Mouse (Mus musculus): ENCODE measurements around the gene Ovca2. TPM values are rescaled to one million over a fixed set of nuclear protein-coding genes. Genes with fewer than 3 reads are reported as not detected.
A peak's percentile ranks its signal among the peaks of the same experiment; 100 is the strongest.
"Not testable (repeated sequence)": the region's sequence is repeated elsewhere in the genome, so short reads cannot be mapped to it uniquely, and the experiment has no call there.

Ovca2 gene
- polyA plus RNA-seq, 1 experiment from 2014 or later = 18.4 TPM

GRCm38 (mm10) chr11:75178011-75178410 is 624 bp downstream of the Ovca2 start:
- Histone ChIP-seq H3K4me1 (ENCODE audit: control insufficient read depth, insufficient read depth, low read length) (peaks cover 20% of the 10 kb centered on the region), H3K9me3 (replicated peaks; ENCODE audit: control insufficient read depth, low read length) (no peaks in the 10 kb centered on the region), H3K27me3 (ENCODE audit: control insufficient read depth, insufficient read depth, low read length) (peaks cover 1% of the 10 kb centered on the region; the same call in 1 of the 2 replicates), H3K9ac (ENCODE audit: low read length) (peak overlapping the region; percentile 84), H3K4me2 (ENCODE audit: low read depth, low read length) (peak overlapping the region; percentile 78), H3K4me3 (ENCODE audit: low read length) (peak overlapping the region; percentile 72), H3K36me3 (ENCODE audit: control insufficient read depth, insufficient read depth) (peaks cover 11% of the 10 kb centered on the region), H3K27ac (ENCODE audit: low read length) (peak overlapping the region; percentile 53)
- 45% methylated on average over 12 of the region's 12 CpGs for WGBS
- ATAC-seq (replicated peaks; ENCODE audit: extremely low read depth, insufficient read depth, low FRiP score) = no peak

- peaks cover 19% of the 10 kb centered on the region for H3K27me3 ChIP-seq (ENCODE audit: control insufficient read depth, insufficient read depth, low read length)
- H3K9me3 ChIP-seq (replicated peaks; ENCODE audit: control insufficient read depth, low read length); H3K36me3 ChIP-seq (ENCODE audit: control insufficient read depth, insufficient read depth); H3K4me3 ChIP-seq (ENCODE audit: low read length); H3K9ac ChIP-seq (ENCODE audit: low read length); H3K27ac ChIP-seq (ENCODE audit: low read length); ATAC-seq (replicated peaks; ENCODE audit: extremely low read depth, insufficient read depth, low FRiP score); H3K4me2 ChIP-seq (ENCODE audit: low read depth, low read length): not testable (repeated sequence)
- peaks cover 40% of the 10 kb centered on the region for H3K4me1 ChIP-seq (ENCODE audit: control insufficient read depth, insufficient read depth, low read length)
- 67% methylated on average over 6 of the region's 6 CpGs for WGBS
These were observed 4.1 kb downstream of the Ovca2 start for GRCm38 (mm10) chr11:75174574-75174973.

- 2% methylated on average over 15 of the region's 15 CpGs for WGBS
- Histone ChIP-seq H3K4me3 (ENCODE audit: low read length) (peak overlapping the region; percentile 56), H3K9me3 (replicated peaks; ENCODE audit: control insufficient read depth, low read length) (no peaks in the 10 kb centered on the region), H3K4me2 (ENCODE audit: low read depth, low read length) (peak overlapping the region; percentile 89), H3K9ac (ENCODE audit: low read length) (no peak overlapping the region), H3K36me3 (ENCODE audit: control insufficient read depth, insufficient read depth) (0 out of 2 replicates have a peak, but pooled peaks cover 4% of the 10 kb centered on the region), H3K27ac (ENCODE audit: low read length) (no peak overlapping the region), H3K27me3 (ENCODE audit: control insufficient read depth, insufficient read depth, low read length) (peaks cover 22% of the 10 kb centered on the region), H3K4me1 (ENCODE audit: control insufficient read depth, insufficient read depth, low read length) (peaks cover 37% of the 10 kb centered on the region)
- no peak for ATAC-seq (replicated peaks; ENCODE audit: extremely low read depth, insufficient read depth, low FRiP score)
These were observed 4.9 kb downstream of the Ovca2 start for GRCm38 (mm10) chr11:75173799-75174165.

- peak overlapping the region; percentile 89 for H3K4me2 ChIP-seq (ENCODE audit: low read depth, low read length)
- H3K9ac ChIP-seq (ENCODE audit: low read length) = no peak overlapping the region
- H3K27ac ChIP-seq (ENCODE audit: low read length) = no peak overlapping the region
- peaks cover 22% of the 10 kb centered on the region for H3K27me3 ChIP-seq (ENCODE audit: control insufficient read depth, insufficient read depth, low read length)
- peak overlapping the region; percentile 56 for H3K4me3 ChIP-seq (ENCODE audit: low read length)
- H3K4me1 ChIP-seq (ENCODE audit: control insufficient read depth, insufficient read depth, low read length) = peaks cover 39% of the 10 kb centered on the region
- 0 out of 2 replicates have a peak, but pooled peaks cover 4% of the 10 kb centered on the region for H3K36me3 ChIP-seq (ENCODE audit: control insufficient read depth, insufficient read depth)
- WGBS = under 1% methylated on average over 71 of the region's 71 CpGs
- peak; percentile 50 for ATAC-seq (replicated peaks; ENCODE audit: extremely low read depth, insufficient read depth, low FRiP score)
- no peaks in the 10 kb centered on the region for H3K9me3 ChIP-seq (replicated peaks; ENCODE audit: control insufficient read depth, low read length)
These were observed 5.4 kb downstream of the Ovca2 start for GRCm38 (mm10) chr11:75173095-75173798.

- Histone ChIP-seq H3K4me3 (ENCODE audit: low read length) (peak overlapping the region; percentile 56), H3K27me3 (ENCODE audit: control insufficient read depth, insufficient read depth, low read length) (peaks cover 30% of the 10 kb centered on the region), H3K27ac (ENCODE audit: low read length) (no peak overlapping the region), H3K36me3 (ENCODE audit: control insufficient read depth, insufficient read depth) (0 out of 2 replicates have a peak, but pooled peaks cover 2% of the 10 kb centered on the region), H3K4me2 (ENCODE audit: low read depth, low read length) (peak overlapping the region; percentile 89), H3K4me1 (ENCODE audit: control insufficient read depth, insufficient read depth, low read length) (peaks cover 39% of the 10 kb centered on the region), H3K9me3 (replicated peaks; ENCODE audit: control insufficient read depth, low read length) (no peaks in the 10 kb centered on the region), H3K9ac (ENCODE audit: low read length) (no peak overlapping the region; the same call in 1 of the 2 replicates)
- no peak for ATAC-seq (replicated peaks; ENCODE audit: extremely low read depth, insufficient read depth, low FRiP score)
- under 1% methylated on average over 72 of the region's 75 CpGs for WGBS
These were observed 6.2 kb downstream of the Ovca2 start for GRCm38 (mm10) chr11:75172151-75173094.

GRCm38 (mm10) chr11:75171186-75171865 is 7.3 kb downstream of the Ovca2 start:
- H3K9me3 ChIP-seq (replicated peaks; ENCODE audit: control insufficient read depth, low read length) = no peaks in the 10 kb centered on the region
- H3K27ac ChIP-seq (ENCODE audit: low read length) = no peak overlapping the region
- no peak overlapping the region for H3K9ac ChIP-seq (ENCODE audit: low read length)
- WGBS = 9% methylated on average over 17 of the region's 17 CpGs
- H3K36me3 ChIP-seq (ENCODE audit: control insufficient read depth, insufficient read depth) = no peaks in the 10 kb centered on the region
- no peak for ATAC-seq (replicated peaks; ENCODE audit: extremely low read depth, insufficient read depth, low FRiP score)
- H3K4me2 ChIP-seq (ENCODE audit: low read depth, low read length) = no peak overlapping the region
- H3K4me3 ChIP-seq (ENCODE audit: low read length) = peak overlapping the region; percentile 56; the same call in 1 of the 2 replicates
- H3K27me3 ChIP-seq (ENCODE audit: control insufficient read depth, insufficient read depth, low read length) = peaks cover 31% of the 10 kb centered on the region
- H3K4me1 ChIP-seq (ENCODE audit: control insufficient read depth, insufficient read depth, low read length) = peaks cover 46% of the 10 kb centered on the region

- peaks cover 55% of the 10 kb centered on the region for H3K4me1 ChIP-seq (ENCODE audit: control insufficient read depth, insufficient read depth, low read length)
- ATAC-seq (replicated peaks; ENCODE audit: extremely low read depth, insufficient read depth, low FRiP score) = peak; percentile 21; the same call in 1 of the 2 replicates
- peak overlapping the region; percentile 9; the same call in 1 of the 2 replicates for H3K9ac ChIP-seq (ENCODE audit: low read length)
These were observed 8.4 kb downstream of the Ovca2 start for GRCm38 (mm10) chr11:75170136-75170751.

GRCm38 (mm10) chr11:75169405-75170080 is 9.1 kb downstream of the Ovca2 start, which contains the start of gene Hic1:
Hic1 (minus strand) TSS chr11:75169519.
- peak within 1 kb of the TSS; percentile 73 for H3K4me3 ChIP-seq (ENCODE audit: low read length)

More at GRCm38 (mm10) chr11:75170136-75170751, 8.4 kb downstream of the Ovca2 start:
- H3K4me3 ChIP-seq (ENCODE audit: low read length) = peak overlapping the region; percentile 73
- whole genome bisulfite sequencing = 0% methylated on average over 38 of the region's 38 CpGs
- H3K36me3 ChIP-seq (ENCODE audit: control insufficient read depth, insufficient read depth) = no peaks in the 10 kb centered on the region
- H3K9me3 ChIP-seq (replicated peaks; ENCODE audit: control insufficient read depth, low read length) = no peaks in the 10 kb centered on the region
- peaks cover 35% of the 10 kb centered on the region for H3K27me3 ChIP-seq (ENCODE audit: control insufficient read depth, insufficient read depth, low read length)
- H3K27ac ChIP-seq (ENCODE audit: low read length) = no peak overlapping the region
- H3K4me2 ChIP-seq (ENCODE audit: low read depth, low read length) = peak overlapping the region; percentile 95

More at GRCm38 (mm10) chr11:75169405-75170080, 9.1 kb downstream of the Ovca2 start, which contains the start of gene Hic1:
- peak within 1 kb of the TSS; percentile 86 for H3K27ac ChIP-seq (ENCODE audit: low read length)
- no peak for ATAC-seq (replicated peaks; ENCODE audit: extremely low read depth, insufficient read depth, low FRiP score)
- no peaks in the 10 kb centered on the region for H3K36me3 ChIP-seq (ENCODE audit: control insufficient read depth, insufficient read depth)
- peak within 1 kb of the TSS; percentile 74 for H3K9ac ChIP-seq (ENCODE audit: low read length)
- 5% methylated on average over 23 of the region's 23 CpGs for WGBS
- H3K4me2 ChIP-seq (ENCODE audit: low read depth, low read length) = peak within 1 kb of the TSS; percentile 95
- H3K4me1 ChIP-seq (ENCODE audit: control insufficient read depth, insufficient read depth, low read length) = peaks cover 55% of the 10 kb centered on the region
- H3K27me3 ChIP-seq (ENCODE audit: control insufficient read depth, insufficient read depth, low read length) = peaks cover 39% of the 10 kb centered on the region
- H3K9me3 ChIP-seq (replicated peaks; ENCODE audit: control insufficient read depth, low read length) = no peaks in the 10 kb centered on the region
